Mouse (Mus musculus): ENCODE results near the gene Igtp. TPM values are rescaled to one million over a fixed set of nuclear protein-coding genes. Genes with fewer than 3 reads are reported as not detected.
"Not testable (repeated sequence)": the region's sequence is repeated elsewhere in the genome, so short reads cannot be mapped to it uniquely, and the experiment has no call there.

Igtp gene
- polyA plus RNA-seq, 1 experiment from 2014 or later = 12.3 TPM

- Histone ChIP-seq H3K4me1 (ENCODE audit: control insufficient read depth, insufficient read depth, low read length) (peaks cover 12% of the 10 kb centered on the region), H3K4me3 (ENCODE audit: low read length) (no peak overlapping the region), H3K27me3 (ENCODE audit: control insufficient read depth, insufficient read depth, low read length) (no peaks in the 10 kb centered on the region), H3K9ac (ENCODE audit: low read length) (no peak overlapping the region), H3K4me2 (ENCODE audit: low read depth, low read length) (no peak overlapping the region), H3K9me3 (replicated peaks; ENCODE audit: control insufficient read depth, low read length) (no peaks in the 10 kb centered on the region), H3K27ac (ENCODE audit: low read length) (no peak overlapping the region), H3K36me3 (ENCODE audit: control insufficient read depth, insufficient read depth) (no peaks in the 10 kb centered on the region)
- no peak for ATAC-seq (replicated peaks; ENCODE audit: extremely low read depth, insufficient read depth, low FRiP score)
- 79% methylated on average over 6 of the region's 6 CpGs for WGBS
Observed at GRCm38 (mm10) chr11:58216823-58217222, 17.5 kb downstream of the Igtp start.

GRCm38 (mm10) chr11:58223751-58224150 lies 24.4 kb downstream of the Igtp start:
- no peak overlapping the region for H3K4me2 ChIP-seq (ENCODE audit: low read depth, low read length)
- H3K27ac ChIP-seq (ENCODE audit: low read length) = peak overlapping the region; percentile 66
- no peaks in the 10 kb centered on the region for H3K36me3 ChIP-seq (ENCODE audit: control insufficient read depth, insufficient read depth)
- 9% methylated on average over 4 of the region's 4 CpGs for WGBS
- no peak overlapping the region for H3K4me3 ChIP-seq (ENCODE audit: low read length)
- peak; percentile 34; the same call in 1 of the 2 replicates for ATAC-seq (replicated peaks; ENCODE audit: extremely low read depth, insufficient read depth, low FRiP score)
- H3K9me3 ChIP-seq (replicated peaks; ENCODE audit: control insufficient read depth, low read length) = no peaks in the 10 kb centered on the region
- no peaks in the 10 kb centered on the region for H3K27me3 ChIP-seq (ENCODE audit: control insufficient read depth, insufficient read depth, low read length)
- no peak overlapping the region for H3K9ac ChIP-seq (ENCODE audit: low read length)
- H3K4me1 ChIP-seq (ENCODE audit: control insufficient read depth, insufficient read depth, low read length) = peaks cover 19% of the 10 kb centered on the region

- Histone ChIP-seq H3K4me1 (ENCODE audit: control insufficient read depth, insufficient read depth, low read length) (peaks cover 19% of the 10 kb centered on the region), H3K36me3 (ENCODE audit: control insufficient read depth, insufficient read depth) (no peaks in the 10 kb centered on the region), H3K4me3 (ENCODE audit: low read length) (no peak overlapping the region), H3K4me2 (ENCODE audit: low read depth, low read length) (no peak overlapping the region), H3K9ac (ENCODE audit: low read length) (no peak overlapping the region), H3K27ac (ENCODE audit: low read length) (peak overlapping the region; percentile 66), H3K27me3 (ENCODE audit: control insufficient read depth, insufficient read depth, low read length) (no peaks in the 10 kb centered on the region), H3K9me3 (replicated peaks; ENCODE audit: control insufficient read depth, low read length) (no peaks in the 10 kb centered on the region)
- 49% methylated on average over 7 of the region's 7 CpGs for WGBS
- no peak for ATAC-seq (replicated peaks; ENCODE audit: extremely low read depth, insufficient read depth, low FRiP score)
Observed at GRCm38 (mm10) chr11:58224313-58224712, 25.0 kb downstream of the Igtp start.

GRCm38 (mm10) chr11:58224872-58225271 lies 25.5 kb downstream of the Igtp start:
- WGBS = 74% methylated on average over 2 of the region's 2 CpGs
- not testable (repeated sequence) for H3K36me3 ChIP-seq (ENCODE audit: control insufficient read depth, insufficient read depth); H3K9ac ChIP-seq (ENCODE audit: low read length)

GRCm38 (mm10) chr11:58225655-58226054 lies 26.3 kb downstream of the Igtp start:
- WGBS = 7% methylated on average over 5 of the region's 5 CpGs
- H3K9ac ChIP-seq (ENCODE audit: low read length) = no peak overlapping the region
- 0 out of 2 replicates have a peak overlapping the region, but pooled peaks have one; percentile 50 for H3K27ac ChIP-seq (ENCODE audit: low read length)
- peak; percentile 59; the same call in 1 of the 2 replicates for ATAC-seq (replicated peaks; ENCODE audit: extremely low read depth, insufficient read depth, low FRiP score)
- H3K4me2 ChIP-seq (ENCODE audit: low read depth, low read length) = peak overlapping the region; percentile 47; the same call in 1 of the 2 replicates
- no peaks in the 10 kb centered on the region for H3K27me3 ChIP-seq (ENCODE audit: control insufficient read depth, insufficient read depth, low read length)
- peaks cover 19% of the 10 kb centered on the region for H3K4me1 ChIP-seq (ENCODE audit: control insufficient read depth, insufficient read depth, low read length)
- H3K36me3 ChIP-seq (ENCODE audit: control insufficient read depth, insufficient read depth) = no peaks in the 10 kb centered on the region
- no peaks in the 10 kb centered on the region for H3K9me3 ChIP-seq (replicated peaks; ENCODE audit: control insufficient read depth, low read length)
- H3K4me3 ChIP-seq (ENCODE audit: low read length) = no peak overlapping the region

More at GRCm38 (mm10) chr11:58224872-58225271, 25.5 kb downstream of the Igtp start:
- not testable (repeated sequence) for ATAC-seq (replicated peaks; ENCODE audit: extremely low read depth, insufficient read depth, low FRiP score); H3K27me3 ChIP-seq (ENCODE audit: control insufficient read depth, insufficient read depth, low read length); H3K4me2 ChIP-seq (ENCODE audit: low read depth, low read length); H3K9me3 ChIP-seq (replicated peaks; ENCODE audit: control insufficient read depth, low read length); H3K4me3 ChIP-seq (ENCODE audit: low read length); H3K27ac ChIP-seq (ENCODE audit: low read length)
- H3K4me1 ChIP-seq (ENCODE audit: control insufficient read depth, insufficient read depth, low read length) = peaks cover 19% of the 10 kb centered on the region

- no peaks in the 10 kb centered on the region for H3K9me3 ChIP-seq (replicated peaks; ENCODE audit: control insufficient read depth, low read length)
- no peak overlapping the region for H3K27ac ChIP-seq (ENCODE audit: low read length)
- no peak overlapping the region for H3K9ac ChIP-seq (ENCODE audit: low read length)
- no peaks in the 10 kb centered on the region for H3K36me3 ChIP-seq (ENCODE audit: control insufficient read depth, insufficient read depth)
- H3K4me1 ChIP-seq (ENCODE audit: control insufficient read depth, insufficient read depth, low read length) = peaks cover 19% of the 10 kb centered on the region
- no peak overlapping the region for H3K4me3 ChIP-seq (ENCODE audit: low read length)
- no peak overlapping the region for H3K4me2 ChIP-seq (ENCODE audit: low read depth, low read length)
- no peaks in the 10 kb centered on the region for H3K27me3 ChIP-seq (ENCODE audit: control insufficient read depth, insufficient read depth, low read length)
- no peak for ATAC-seq (replicated peaks; ENCODE audit: extremely low read depth, insufficient read depth, low FRiP score)
Observed at GRCm38 (mm10) chr11:58226425-58226824, 27.1 kb downstream of the Igtp start.

GRCm38 (mm10) chr11:58228021-58228420 lies 28.7 kb downstream of the Igtp start:
- WGBS = 98% methylated on average over 2 of the region's 2 CpGs
- not testable (repeated sequence) for H3K9ac ChIP-seq (ENCODE audit: low read length); H3K36me3 ChIP-seq (ENCODE audit: control insufficient read depth, insufficient read depth); H3K4me3 ChIP-seq (ENCODE audit: low read length); H3K4me2 ChIP-seq (ENCODE audit: low read depth, low read length); H3K9me3 ChIP-seq (replicated peaks; ENCODE audit: control insufficient read depth, low read length); H3K27ac ChIP-seq (ENCODE audit: low read length); H3K27me3 ChIP-seq (ENCODE audit: control insufficient read depth, insufficient read depth, low read length); ATAC-seq (replicated peaks; ENCODE audit: extremely low read depth, insufficient read depth, low FRiP score)
- H3K4me1 ChIP-seq (ENCODE audit: control insufficient read depth, insufficient read depth, low read length) = peaks cover 17% of the 10 kb centered on the region

- no peaks in the 10 kb centered on the region for H3K36me3 ChIP-seq (ENCODE audit: control insufficient read depth, insufficient read depth)
- no peak for ATAC-seq (replicated peaks; ENCODE audit: extremely low read depth, insufficient read depth, low FRiP score)
- peaks cover 4% of the 10 kb centered on the region for H3K4me1 ChIP-seq (ENCODE audit: control insufficient read depth, insufficient read depth, low read length)
- H3K9ac ChIP-seq (ENCODE audit: low read length) = no peak overlapping the region
- no peak overlapping the region for H3K4me3 ChIP-seq (ENCODE audit: low read length)
- no peaks in the 10 kb centered on the region for H3K9me3 ChIP-seq (replicated peaks; ENCODE audit: control insufficient read depth, low read length)
- 47% methylated on average over 16 of the region's 16 CpGs for WGBS
- no peak overlapping the region for H3K27ac ChIP-seq (ENCODE audit: low read length)
- no peak overlapping the region for H3K4me2 ChIP-seq (ENCODE audit: low read depth, low read length)
- no peaks in the 10 kb centered on the region for H3K27me3 ChIP-seq (ENCODE audit: control insufficient read depth, insufficient read depth, low read length)
Observed at GRCm38 (mm10) chr11:58230396-58230910, 31.1 kb downstream of the Igtp start.

- Histone ChIP-seq H3K36me3 (ENCODE audit: control insufficient read depth, insufficient read depth) (no peaks in the 10 kb centered on the region), H3K9me3 (replicated peaks; ENCODE audit: control insufficient read depth, low read length) (no peaks in the 10 kb centered on the region), H3K4me1 (ENCODE audit: control insufficient read depth, insufficient read depth, low read length) (no peaks in the 10 kb centered on the region), H3K27ac (ENCODE audit: low read length) (no peak overlapping the region), H3K4me3 (ENCODE audit: low read length) (no peak overlapping the region), H3K27me3 (ENCODE audit: control insufficient read depth, insufficient read depth, low read length) (no peaks in the 10 kb centered on the region), H3K4me2 (ENCODE audit: low read depth, low read length) (no peak overlapping the region), H3K9ac (ENCODE audit: low read length) (no peak overlapping the region)
- WGBS = 78% methylated on average over 8 of the region's 8 CpGs
- ATAC-seq (replicated peaks; ENCODE audit: extremely low read depth, insufficient read depth, low FRiP score) = no peak
Observed at GRCm38 (mm10) chr11:58231156-58231555, 31.8 kb downstream of the Igtp start.
